Mouse (Mus musculus) cortical plate, adult 2 months (tissue): Measurements from ENCODE around the gene Nme1. TPM values are rescaled to one million over a fixed set of nuclear protein-coding genes. Genes with fewer than 3 reads are reported as not detected.

ENCODE experiments used
- H3K27ac ChIP-seq: fragments of 200-500 bp; 2 replicates; pipeline ENCODE4 v1.5.1; 2012; ENCODE audit warnings: low read length, control low read depth, inconsistent platforms; ENCODE audit not compliant: insufficient read depth
- H3K4me1 ChIP-seq: fragments of 200-500 bp; 2 replicates; pipeline ENCODE4 v1.6.1; 2011; ENCODE audit warnings: low read length; ENCODE audit not compliant: control insufficient read depth, insufficient read depth
- H3K4me3 ChIP-seq: fragments of 200-500 bp; 2 replicates; pipeline ENCODE4 v1.5.1; 2011; ENCODE audit warnings: mild to moderate bottlenecking, low read length, control low read depth; ENCODE audit not compliant: insufficient read depth
- CTCF ChIP-seq: fragments of 200-500 bp; IDR thresholded peaks from 2 replicates; pipeline ENCODE4 v1.5.1; 2011; ENCODE audit warnings: mild to moderate bottlenecking, control low read depth, low read length; ENCODE audit not compliant: insufficient read depth; ENCODE audit errors: extremely low read depth
- POLR2A ChIP-seq: fragments of 200-500 bp; IDR thresholded peaks from 2 replicates; pipeline ENCODE4 v1.6.1; 2011; ENCODE audit warnings: mild to moderate bottlenecking, low read length, control low read depth; ENCODE audit not compliant: insufficient read depth; ENCODE audit errors: extremely low read depth
- polyA plus RNA-seq: library from polyadenylated mRNA; depleted of rRNA; stranded (reverse); fragments of >200 nt; gene quantifications from 2 replicates; pipeline ENCODE4 v1.2.3, GENCODE M21; 2012; rRNA removed

Nme1 gene
- polyA plus RNA-seq, 1 experiment = 244 TPM

DNA sequence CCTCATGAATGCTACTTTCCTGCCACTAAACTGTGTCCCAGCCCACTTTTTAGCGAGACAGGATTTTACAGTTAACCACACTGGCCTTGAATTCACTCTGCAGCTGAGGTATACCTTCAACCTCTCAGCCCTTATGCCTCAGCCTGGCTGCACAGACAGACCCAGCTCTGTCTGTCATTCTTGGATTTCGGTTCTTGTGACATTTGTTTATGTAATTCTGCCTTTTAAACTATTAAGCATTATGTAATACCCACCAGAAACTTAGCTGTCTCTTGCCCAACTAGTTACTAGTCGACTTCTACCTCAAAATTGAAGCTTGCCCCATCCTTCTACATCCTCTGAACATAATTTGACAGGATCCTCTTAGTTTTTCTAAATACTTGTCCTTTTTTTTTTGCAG is 60.5 kb downstream of the Nme1 start:
- TF ChIP-seq CTCF (no peak), POLR2A (no peak)
- Histone ChIP-seq H3K27ac (no peak overlapping the region), H3K4me1 (no peaks in the 10 kb centered on the region), H3K4me3 (no peak overlapping the region)

Other genes with a start within 250 kb of the Nme1 start
- 12.4 and 13.7 TPM in 2 replicates for gene Utp18, start 82.8 kb downstream of the Nme1 start, polyA plus RNA-seq
- 18.3 and 19.3 TPM in 2 replicates for gene Mbtd1, start 82.7 kb downstream of the Nme1 start, polyA plus RNA-seq
- 108 and 129 TPM in 2 replicates for gene Nme2, start 12.3 kb downstream of the Nme1 start, polyA plus RNA-seq
- gene Gm20390, start 228 bp downstream of the Nme1 start, polyA plus RNA-seq = 67.5 and 82.7 TPM in 2 replicates
- gene Spag9, start 27.6 kb upstream of the Nme1 start, polyA plus RNA-seq = 126 and 130 TPM in 2 replicates
- gene Tob1, start 242.9 kb upstream of the Nme1 start, polyA plus RNA-seq = 31.6 and 33.8 TPM in 2 replicates